ENCODE assay signal across 31 mouse cellular contexts in the genomic region with DNA sequence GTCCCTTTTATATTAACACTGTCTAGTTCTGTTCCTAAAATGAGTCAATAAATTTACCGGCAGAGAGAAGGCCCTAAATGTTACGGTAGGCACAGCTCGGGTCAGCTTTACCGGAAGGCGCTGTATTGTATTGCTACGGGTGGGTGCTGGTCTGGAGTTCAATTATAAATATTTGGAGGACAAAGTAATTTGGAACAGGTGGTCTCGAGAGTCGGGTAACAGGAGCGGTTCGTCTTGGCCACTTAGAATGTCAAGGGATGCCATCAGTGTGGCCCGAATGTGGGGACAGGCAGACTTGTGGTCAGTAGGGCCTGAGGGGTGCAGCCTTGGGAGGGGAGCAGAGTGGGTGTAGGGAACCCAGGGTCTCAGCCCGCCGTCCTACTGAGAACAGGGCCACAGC. TPM values are rescaled to one million over a fixed set of nuclear protein-coding genes. Genes with fewer than 3 reads are reported as not detected.
DNase-seq lines count a peak whose midpoint lies in the region; ATAC-seq lines count a peak whose summit lies in the region.
"Had no signal": no experiment of that assay in that cellular context is flagged by ENCODE, and none has a peak within 500 bp of the region (broad histone marks: within the 10 kb centered on the region; RNA-seq: fewer than 3 reads in every experiment).

No protein-coding gene starts in this region.

- WGBS in neural tube, embryonic 12.5 days, result 71% methylated on average over 13 of the region's 13 CpGs
- 16% methylated on average over 13 of the region's 13 CpGs for WGBS in limb, embryonic 11.5 days

- H3K36me3 ChIP-seq in neural tube, embryonic 12.5 days, result no peaks in the 10 kb centered on the region
- no peaks in the 10 kb centered on the region for H3K36me3 ChIP-seq in limb, embryonic 11.5 days (ENCODE audit: control insufficient read depth, insufficient read depth, low read length)
- H3K36me3 ChIP-seq: forebrain, embryonic 12.5 days; G1E; hindbrain, embryonic 12.5 days; intestine, embryonic 15.5 days; liver, embryonic 12.5 days; neural tube, embryonic 13.5 days had no signal

- H3K9ac ChIP-seq in neural tube, embryonic 12.5 days, result no peak overlapping the region
- H3K9ac ChIP-seq in limb, embryonic 11.5 days (ENCODE audit: low read length), result no peak overlapping the region
- H3K9ac ChIP-seq: forebrain, embryonic 12.5 days; hindbrain, embryonic 12.5 days; intestine, embryonic 15.5 days; liver, embryonic 12.5 days; liver, postnatal 0 days; neural tube, embryonic 13.5 days had no signal

- H3K4me1 ChIP-seq in neural tube, embryonic 12.5 days, result peaks cover 61% of the 10 kb centered on the region
- H3K4me1 ChIP-seq in limb, embryonic 11.5 days (ENCODE audit: control insufficient read depth, insufficient read depth, low read length), result peaks cover 16% of the 10 kb centered on the region
- H3K4me1 ChIP-seq: liver, embryonic 12.5 days had no signal

- DNase-seq in embryo, embryonic 10.5 days (ENCODE audit: low spot score), result peak; percentile 51
- no peak for DNase-seq in embryo, embryonic 10 days (ENCODE audit: low spot score)
- DNase-seq in neural tube, embryonic 10.5 days (ENCODE audit: extremely low spot score, low spot score), result no peak
- no peak for DNase-seq in limb, embryonic 11.5 days (ENCODE audit: low spot score)
- DNase-seq in lung, postnatal 14 days, result no peak
- no peak for DNase-seq in thymus, postnatal 14 days
- DNase-seq: adrenal gland, adult 8-10 months; cerebellum, adult 9-10 months; cerebellum, postnatal 36 days; gastrocnemius, postnatal 36 days; heart, adult 18-20 months; heart, postnatal 36 days; kidney, adult 8-10 months; kidney, postnatal 4 days; left cerebral cortex, postnatal 4 days; liver, postnatal 0 days; lung, postnatal 10 days; retina, postnatal 1 day; right cerebral cortex, postnatal 14 days had no signal

- peak overlapping the region; percentile 22; the same call in 1 of the 2 replicates for H3K4me2 ChIP-seq in neural tube, embryonic 12.5 days (replicated peaks)
- 0 out of 2 replicates have a peak overlapping the region, but pooled peaks have one; percentile 3 for H3K4me2 ChIP-seq in limb, embryonic 11.5 days (ENCODE audit: low read depth, severe bottlenecking)
- H3K4me2 ChIP-seq: forebrain, embryonic 12.5 days; heart, embryonic 11.5 days; hindbrain, embryonic 12.5 days; intestine, embryonic 15.5 days; liver, embryonic 12.5 days; neural tube, embryonic 13.5 days had no signal

- no peak for ATAC-seq in neural tube, embryonic 12.5 days (ENCODE audit: low FRiP score, low read depth)
- no peak for ATAC-seq in limb, embryonic 11.5 days (ENCODE audit: insufficient number of reproducible peaks, low FRiP score, low TSS enrichment, low read depth)
- ATAC-seq: hindbrain, postnatal 0 days; intestine, embryonic 15.5 days; liver, embryonic 12.5 days; liver, postnatal 0 days; midbrain, embryonic 16.5 days had no signal

- no peak overlapping the region for H3K27ac ChIP-seq in neural tube, embryonic 12.5 days
- H3K27ac ChIP-seq in limb, embryonic 11.5 days (replicated peaks; ENCODE audit: low read depth, low read length), result no peak overlapping the region
- H3K27ac ChIP-seq: forebrain, embryonic 12.5 days; hindbrain, embryonic 12.5 days; hindbrain, postnatal 0 days; intestine, embryonic 15.5 days; kidney, postnatal 0 days; liver, embryonic 12.5 days; neural tube, embryonic 13.5 days had no signal

- H3K9me3 ChIP-seq in neural tube, embryonic 12.5 days, result no peaks in the 10 kb centered on the region
- no peaks in the 10 kb centered on the region for H3K9me3 ChIP-seq in limb, embryonic 11.5 days (ENCODE audit: control insufficient read depth, low read length)
- H3K9me3 ChIP-seq: forebrain, embryonic 12.5 days; hindbrain, embryonic 12.5 days; intestine, embryonic 15.5 days; liver, embryonic 12.5 days; neural tube, embryonic 13.5 days had no signal

- no peak overlapping the region for H3K4me3 ChIP-seq in neural tube, embryonic 12.5 days
- H3K4me3 ChIP-seq in limb, embryonic 11.5 days (ENCODE audit: low read depth, low read length), result no peak overlapping the region
- H3K4me3 ChIP-seq: erythroblast, embryonic 14.5 days; forebrain, embryonic 12.5 days; hindbrain, embryonic 12.5 days; intestine, embryonic 15.5 days; liver, embryonic 12.5 days; neural tube, embryonic 13.5 days had no signal

- 0 out of 2 replicates have a peak, but pooled peaks cover 4% of the 10 kb centered on the region for H3K27me3 ChIP-seq in neural tube, embryonic 12.5 days (replicated peaks)
- peaks cover 22% of the 10 kb centered on the region for H3K27me3 ChIP-seq in limb, embryonic 11.5 days (ENCODE audit: control insufficient read depth, insufficient read depth, low read length)

RNA-seq across cellular contexts. Expression of gene Eya2, which starts 4.7 kb away (rescaled TPM):
- polyA plus RNA-seq in neural tube, embryonic 12.5 days (2016; fragmentation: Nextera tagmentation; extraction: Ambion mirVana), result 23.8 and 36.7 TPM in 2 replicates
- 8.8 and 13.0 TPM in 2 replicates for polyA plus RNA-seq in limb, embryonic 11.5 days (2014; fragmentation: Nextera tagmentation; extraction: Ambion mirVana)
- polyA plus RNA-seq: erythroblast, embryonic 14.5 days; G1E had no signal
